Mouse (Mus musculus) olfactory bulb, adult 2 months (tissue): ENCODE data around the gene Acer1. TPM values are rescaled to one million over a fixed set of nuclear protein-coding genes. Genes with fewer than 3 reads are reported as not detected.
"Not testable (repeated sequence)": the region's sequence is repeated elsewhere in the genome, so short reads cannot be mapped to it uniquely, and the experiment has no call there.

Source experiments
- H3K27ac ChIP-seq: fragments of 200-500 bp; 2 replicates; pipeline ENCODE4 v1.5.1; 2012; ENCODE audit warnings: low read depth, low read length; ENCODE audit not compliant: insufficient read depth
- H3K4me1 ChIP-seq: fragments of 200-500 bp; 2 replicates; pipeline ENCODE4 v1.6.1; 2012; ENCODE audit warnings: low read length; ENCODE audit not compliant: control insufficient read depth, insufficient read depth
- H3K4me3 ChIP-seq: fragments of 200-500 bp; 2 replicates; pipeline ENCODE4 v1.5.1; 2012; ENCODE audit warnings: mild to moderate bottlenecking, low read depth, low read length, moderate library complexity; ENCODE audit not compliant: insufficient read depth
- CTCF ChIP-seq: fragments of 200-500 bp; IDR thresholded peaks from 2 replicates; pipeline ENCODE4 v1.5.1; 2012; ENCODE audit warnings: low read depth, mild to moderate bottlenecking, low read length, moderate library complexity; ENCODE audit not compliant: insufficient read depth
- POLR2A ChIP-seq: fragments of 200-500 bp; IDR thresholded peaks from 2 replicates; pipeline ENCODE4 v1.6.1; 2012; ENCODE audit warnings: mild to moderate bottlenecking, low read depth, low read length, moderate library complexity; ENCODE audit not compliant: insufficient read depth
- WGBS: fragments of 180-500 bp; shearing (Covaris S2); methylation state at CpG from one replicate; pipeline ENCODE4 v1.1.7; 2018; 5-methylcytosine and 5-hydroxymethylcytosine counted together
- polyA plus RNA-seq: library from polyadenylated mRNA; stranded (reverse); fragments of >200 nt; gene quantifications from 2 replicates; pipeline ENCODE4 v1.2.4, GENCODE M21; 2012; ENCODE audit warnings: low replicate concordance; ENCODE audit not compliant: missing spikeins, insufficient read depth, insufficient read length

The Acer1 gene
- polyA plus RNA-seq, 1 experiment: not detected

DNA sequence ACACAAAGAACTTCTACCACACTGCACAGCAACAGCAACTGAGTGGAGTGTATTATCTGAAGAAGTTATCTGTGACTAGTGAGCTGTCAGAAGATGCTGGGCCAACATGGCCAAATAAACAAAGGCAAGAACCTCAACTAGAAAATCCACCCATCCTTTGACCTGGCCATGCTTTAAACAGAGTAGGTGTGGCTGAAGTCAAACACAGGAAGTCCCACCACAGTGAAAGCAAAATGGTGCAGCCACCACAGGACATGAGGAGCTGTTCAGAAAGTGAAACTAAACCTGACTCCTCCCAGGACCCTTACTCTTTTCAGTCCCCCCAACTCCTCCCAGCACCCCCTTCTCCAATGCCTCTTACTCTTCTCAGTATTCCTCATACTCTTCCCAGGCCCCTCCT is 68.5 kb downstream of the Acer1 start:
- H3K4me1 ChIP-seq: peaks cover 11% of the 10 kb centered on the region; the same call in 1 of the 2 replicates
- no peak overlapping the region for H3K27ac ChIP-seq
- TF ChIP-seq POLR2A (no peak), CTCF (no peak)
- no peak overlapping the region for H3K4me3 ChIP-seq

DNA sequence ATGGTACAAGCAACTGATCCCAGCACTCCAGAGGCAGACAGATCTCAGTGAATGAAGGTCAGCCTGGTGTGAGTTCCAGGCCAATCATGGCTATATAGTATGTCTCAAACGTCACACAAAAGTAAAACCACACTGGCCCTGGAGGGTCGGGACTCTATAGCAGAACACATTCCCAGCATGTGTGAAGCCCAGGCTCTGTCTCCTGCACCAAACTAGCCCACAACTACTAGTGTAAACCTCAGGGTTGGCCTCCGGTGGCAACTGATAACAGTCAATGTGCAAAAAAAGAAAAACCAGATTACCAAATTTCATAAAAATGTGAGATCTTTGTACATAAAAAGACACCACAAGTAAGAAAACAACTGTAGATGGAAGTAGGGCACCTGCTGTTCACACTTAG is 68.9 kb downstream of the Acer1 start:
- Histone ChIP-seq H3K4me1 (peaks cover 15% of the 10 kb centered on the region; the same call in 1 of the 2 replicates), H3K27ac (no peak overlapping the region), H3K4me3 (no peak overlapping the region)
- WGBS: 92% methylated on average over 3 of the region's 3 CpGs
- TF ChIP-seq CTCF (no peak), POLR2A (no peak)

DNA sequence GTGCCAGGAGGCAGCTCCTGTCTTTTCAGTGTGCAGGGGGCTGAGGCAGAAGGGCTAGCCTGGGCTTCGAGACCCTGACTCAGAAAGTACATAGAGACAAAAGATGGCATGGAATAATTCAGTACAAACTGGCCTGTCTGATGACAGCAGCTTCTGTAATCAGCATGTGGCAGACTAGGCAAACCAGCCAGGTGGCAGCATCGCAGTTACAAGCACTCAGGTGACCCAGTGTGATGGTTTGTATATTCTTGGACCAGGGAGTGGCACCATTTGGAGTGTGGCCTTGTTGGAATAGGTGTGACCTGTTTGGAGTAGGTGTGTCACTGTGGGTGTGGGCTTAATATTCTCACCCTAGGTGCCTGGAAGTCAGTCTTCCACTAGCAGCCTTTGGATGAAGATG is 72.2 kb downstream of the Acer1 start:
- H3K4me3 ChIP-seq, H3K27ac ChIP-seq: not testable (repeated sequence)
- WGBS: 61% methylated on average over 2 of the region's 2 CpGs
- peaks cover 18% of the 10 kb centered on the region for H3K4me1 ChIP-seq

DNA sequence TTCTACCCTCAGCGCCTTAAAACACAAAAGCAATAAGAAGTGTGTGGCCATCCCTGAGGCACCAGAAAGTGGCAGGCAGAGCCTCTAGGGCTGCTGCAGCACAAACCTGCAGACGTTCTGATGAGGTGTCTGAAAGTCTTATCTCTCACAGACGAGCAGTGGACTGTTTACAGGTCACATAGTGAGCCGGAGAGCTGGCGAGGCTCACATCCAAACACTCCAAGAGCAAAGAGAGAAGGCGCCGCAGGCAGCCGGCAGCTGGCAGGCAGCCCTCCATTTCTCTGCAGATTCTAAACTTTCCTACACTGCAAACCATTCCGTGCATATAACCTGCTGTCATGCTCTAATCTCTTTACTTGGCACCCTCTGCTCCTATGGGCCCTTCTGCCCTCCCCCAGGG is 74.0 kb downstream of the Acer1 start:
- Histone ChIP-seq H3K4me3 (no peak overlapping the region), H3K4me1 (peaks cover 20% of the 10 kb centered on the region), H3K27ac (no peak overlapping the region)
- no peak for TF ChIP-seq POLR2A
- no peak for TF ChIP-seq CTCF
- 48% methylated on average over 9 of the region's 9 CpGs for WGBS

DNA sequence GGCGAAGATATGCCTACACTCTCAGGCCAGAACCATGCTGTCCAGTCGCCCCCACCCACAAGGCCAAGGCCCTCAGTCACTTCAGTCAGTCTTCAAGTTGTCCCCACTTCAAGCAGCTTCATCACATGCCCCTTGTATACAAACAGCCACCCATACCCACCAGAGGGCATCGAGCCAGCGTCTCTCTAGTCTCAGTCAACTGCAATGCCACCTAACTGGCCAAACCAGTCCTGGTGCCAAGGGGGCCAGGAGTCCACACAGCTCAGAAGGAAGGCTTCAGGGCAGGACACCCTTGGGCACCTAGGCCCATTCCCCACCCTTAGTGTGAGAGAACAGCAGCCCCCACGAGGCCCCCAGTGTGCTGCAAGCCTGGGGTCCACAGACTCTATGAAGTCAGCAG is 74.8 kb downstream of the Acer1 start:
- H3K4me1 ChIP-seq: peaks cover 25% of the 10 kb centered on the region
- TF ChIP-seq CTCF: no peak
- TF ChIP-seq POLR2A: no peak
- WGBS: 85% methylated on average over 5 of the region's 5 CpGs
- no peak overlapping the region for H3K27ac ChIP-seq
- no peak overlapping the region for H3K4me3 ChIP-seq

DNA sequence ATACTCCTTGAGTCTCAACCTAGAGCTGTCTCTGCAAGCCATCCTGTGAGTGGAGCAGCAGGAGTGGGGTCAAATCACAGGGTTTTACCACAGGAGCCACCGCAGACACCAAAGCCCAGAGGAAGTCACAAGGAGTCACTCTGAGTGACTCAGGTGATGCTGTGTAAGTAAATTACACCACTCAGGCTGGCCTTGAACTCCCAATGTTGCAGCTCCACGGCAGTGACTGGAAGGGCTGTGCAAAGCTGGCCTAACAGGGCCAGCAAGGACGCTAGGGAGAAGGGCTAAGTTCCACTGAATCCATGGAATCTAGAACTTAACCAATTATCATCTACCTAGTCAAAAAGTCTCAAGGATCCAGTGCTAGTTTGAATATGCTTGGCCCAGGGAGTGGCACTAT is 75.8 kb downstream of the Acer1 start:
- 93% methylated on average over 3 of the region's 3 CpGs for WGBS
- no peak overlapping the region for H3K27ac ChIP-seq
- H3K4me3 ChIP-seq: no peak overlapping the region
- no peak for TF ChIP-seq POLR2A
- no peak for TF ChIP-seq CTCF
- peaks cover 26% of the 10 kb centered on the region for H3K4me1 ChIP-seq

Other genes starting within 250 kb of the Acer1 start
- gene Nrtn, start 224.6 kb downstream of the Acer1 start, polyA plus RNA-seq: not detected in 2 replicates
- not detected in 2 replicates for gene Dus3l, start 217.4 kb downstream of the Acer1 start, polyA plus RNA-seq
- not detected in 2 replicates for gene Prr22, start 211.9 kb downstream of the Acer1 start, polyA plus RNA-seq
- not detected in 2 replicates for gene Rfx2, start 151.1 kb downstream of the Acer1 start, polyA plus RNA-seq
- gene Acsbg2, start 107.7 kb downstream of the Acer1 start, polyA plus RNA-seq: not detected in 2 replicates
- gene 1700061G19Rik, start 106.6 kb downstream of the Acer1 start, polyA plus RNA-seq: not detected in 2 replicates
- gene Mllt1, start 46.7 kb downstream of the Acer1 start, polyA plus RNA-seq: not detected in 2 replicates
- not detected in 2 replicates for gene Clpp, start 8.2 kb upstream of the Acer1 start, polyA plus RNA-seq
- not detected in 2 replicates for gene Alkbh7, start 15.2 kb upstream of the Acer1 start, polyA plus RNA-seq
- not detected in 2 replicates for gene Pspn, start 17.9 kb upstream of the Acer1 start, polyA plus RNA-seq
- not detected in 2 replicates for gene Gtf2f1, start 29.2 kb upstream of the Acer1 start, polyA plus RNA-seq
- not detected in 2 replicates for gene Gm17949, start 29.3 kb upstream of the Acer1 start, polyA plus RNA-seq
- gene Khsrp, start 49.4 kb upstream of the Acer1 start, polyA plus RNA-seq: 183 TPM in 1 of 2 replicates, not detected in the other
- gene Slc25a41, start 59.5 kb upstream of the Acer1 start, polyA plus RNA-seq: not detected in 2 replicates
- gene Crb3, start 77.0 kb upstream of the Acer1 start, polyA plus RNA-seq: not detected in 2 replicates
- gene Slc25a23, start 77.7 kb upstream of the Acer1 start, polyA plus RNA-seq: 526 and 583 TPM in 2 replicates
- not detected in 2 replicates for gene Dennd1c, start 96.4 kb upstream of the Acer1 start, polyA plus RNA-seq
- gene Tubb4a, start 105.7 kb upstream of the Acer1 start, polyA plus RNA-seq: 276 TPM in 1 of 2 replicates, not detected in the other
- gene Tnfsf9, start 123.2 kb upstream of the Acer1 start, polyA plus RNA-seq: not detected in 2 replicates
- not detected in 2 replicates for gene Cd70, start 167.7 kb upstream of the Acer1 start, polyA plus RNA-seq
- gene Tnfsf14, start 212.1 kb upstream of the Acer1 start, polyA plus RNA-seq: not detected in 2 replicates
- not detected in 2 replicates for gene C3, start 246.0 kb upstream of the Acer1 start, polyA plus RNA-seq